Mouse (Mus musculus) right cerebral cortex, adult 18-20 months (tissue): ENCODE results near the gene Trim50.

ENCODE experiments used
- DNase-seq: peaks from one replicate; pipeline ENCODE4 v3.0.0; 2022; ENCODE audit warnings: mixed read lengths

The Trim50 gene

DNA sequence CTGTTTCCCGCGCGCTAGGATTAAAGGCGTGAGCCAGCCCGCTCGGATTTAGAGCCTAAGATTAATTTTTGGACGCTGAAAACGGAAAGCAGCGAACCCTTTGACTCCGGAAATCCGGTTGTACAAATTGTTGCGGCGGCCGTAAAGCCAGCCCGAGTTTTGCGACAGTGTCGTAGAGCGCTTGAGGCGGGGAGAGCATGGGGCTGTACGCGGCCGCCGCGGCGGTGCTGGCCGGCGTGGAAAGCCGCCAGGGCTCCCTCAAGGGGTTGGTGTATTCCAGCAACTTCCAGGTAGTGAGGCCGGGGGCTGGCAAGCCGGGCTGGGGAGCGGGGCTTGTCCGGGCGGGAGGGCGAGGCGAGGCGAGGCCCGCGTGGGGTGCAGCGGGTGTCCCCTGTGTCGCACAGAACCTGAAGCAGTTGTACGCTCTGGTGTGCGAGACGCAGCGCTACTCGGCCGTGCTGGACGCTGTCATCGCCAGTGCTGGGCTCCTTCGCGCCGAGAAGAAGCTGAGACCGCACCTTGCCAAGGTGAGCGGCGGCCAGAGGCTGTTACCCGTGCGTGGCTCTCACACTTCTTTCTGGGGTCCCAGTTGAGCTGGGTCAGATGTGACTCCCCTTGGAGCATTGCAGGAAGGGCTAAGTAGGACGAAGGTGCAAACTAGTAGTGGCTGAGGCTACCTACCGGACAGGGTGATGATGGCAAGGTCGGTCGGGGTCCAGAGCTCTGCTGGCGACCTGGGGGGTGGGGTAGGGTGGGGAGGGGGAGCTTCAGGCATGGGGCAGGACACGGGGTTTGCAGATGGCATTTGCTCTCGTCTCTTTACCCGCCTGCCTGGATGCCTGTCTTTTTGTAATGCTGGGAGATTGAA is 16.9 kb downstream of the Trim50 start, which contains the start of gene Nsun5:
Gene Nsun5, plus strand, starts transcription at position 167 of the 868 bp plus-strand sequence.
- DNase-seq, result peak; percentile 93

DNA sequence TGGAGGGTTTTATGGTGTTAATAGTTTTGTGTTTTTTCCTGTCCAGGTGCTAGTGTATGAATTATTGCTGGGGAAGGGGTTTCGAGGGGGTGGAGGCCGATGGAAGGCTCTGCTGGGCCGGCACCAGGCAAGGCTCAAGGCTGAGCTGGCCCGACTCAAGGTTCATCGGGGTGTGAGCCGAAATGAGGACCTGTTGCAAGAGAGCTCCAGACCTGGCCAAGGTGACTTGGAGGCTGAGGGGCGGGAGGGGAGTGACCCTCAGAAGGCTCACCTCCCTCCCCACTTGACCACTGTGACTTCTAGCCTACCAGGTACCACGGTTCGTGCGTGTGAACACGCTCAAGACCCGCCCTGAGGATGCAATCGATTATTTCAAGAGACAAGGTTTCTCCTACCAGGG is 18.1 kb downstream of the Trim50 start:
- DNase-seq, result no peak

DNA sequence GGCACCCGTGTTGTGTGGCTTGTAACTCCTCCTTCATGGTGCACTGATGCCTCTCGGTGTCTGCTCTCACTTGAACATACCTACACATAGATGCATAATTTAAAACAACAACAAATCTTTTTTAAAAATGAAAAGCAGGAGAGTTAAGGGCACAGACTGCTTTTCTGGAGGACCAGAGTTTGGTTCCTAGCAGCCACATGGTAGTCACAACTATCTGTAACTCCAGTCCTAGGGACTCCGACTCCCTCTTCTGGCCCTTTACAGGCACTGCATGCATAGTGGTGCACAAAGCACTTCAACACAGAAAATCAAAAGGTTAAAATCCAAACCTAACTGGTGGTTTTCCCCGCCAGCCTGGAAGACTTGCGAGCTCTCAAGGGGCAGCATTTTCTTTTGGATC is 20.5 kb downstream of the Trim50 start:
- no peak for DNase-seq

DNA sequence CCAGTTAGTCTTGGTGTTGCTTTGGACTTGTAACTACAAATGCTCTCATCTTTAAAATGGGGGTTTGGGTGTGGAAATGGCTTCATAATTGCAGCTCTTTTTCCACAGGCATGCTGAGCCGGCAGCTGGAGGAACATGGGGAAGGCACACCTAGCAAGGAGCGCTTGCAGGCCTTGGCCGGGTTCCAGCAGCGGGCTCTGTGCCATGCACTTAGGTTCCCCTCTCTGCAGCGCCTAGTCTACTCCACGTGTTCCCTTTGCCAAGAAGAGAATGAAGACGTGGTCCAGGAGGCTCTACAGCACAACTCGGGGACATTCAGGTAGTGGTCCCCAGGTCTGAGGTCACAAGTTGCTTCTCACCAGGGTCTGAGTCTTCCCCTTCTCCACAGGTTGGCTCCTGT is 22.1 kb downstream of the Trim50 start:
- DNase-seq, result no peak

DNA sequence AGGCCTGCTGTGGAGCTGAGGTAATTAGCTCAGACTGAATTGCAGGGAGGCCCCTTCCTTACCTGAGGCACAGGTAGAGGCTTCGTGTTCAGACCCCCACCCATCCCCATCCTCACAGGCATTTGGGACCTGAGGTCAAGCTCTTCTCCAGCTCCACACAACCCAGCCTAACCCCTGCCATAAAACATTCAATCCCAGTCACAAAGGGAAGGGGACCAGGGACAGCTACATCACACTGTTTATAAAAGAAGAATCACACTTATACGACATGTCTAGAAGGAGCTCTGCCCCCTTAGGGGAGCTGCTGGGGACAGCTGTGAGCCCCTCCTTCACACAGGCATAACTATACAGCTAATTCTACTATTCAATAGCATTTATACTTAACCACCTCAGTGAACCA is 23.2 kb downstream of the Trim50 start:
- DNase-seq, result no peak

DNA sequence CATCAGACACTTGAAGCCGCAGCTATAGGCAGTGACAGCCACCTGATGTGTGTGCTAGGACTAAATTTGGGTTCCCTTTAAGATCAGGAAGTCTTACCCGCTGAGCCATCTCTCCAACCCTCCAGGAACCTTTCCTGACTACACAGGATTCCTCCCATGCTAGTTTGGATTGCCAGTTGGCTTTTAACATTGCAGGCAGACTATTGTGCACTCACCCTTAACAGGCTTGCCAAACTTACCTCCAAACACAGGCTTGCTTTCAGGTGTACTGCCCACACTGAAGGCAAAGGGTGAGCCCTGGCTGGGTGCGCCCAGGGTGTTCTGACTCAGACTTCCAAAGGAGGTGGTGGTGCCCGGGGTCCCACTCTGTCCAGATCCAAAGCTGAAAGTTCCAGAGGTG is 27.6 kb downstream of the Trim50 start:
- DNase-seq, result no peak

DNA sequence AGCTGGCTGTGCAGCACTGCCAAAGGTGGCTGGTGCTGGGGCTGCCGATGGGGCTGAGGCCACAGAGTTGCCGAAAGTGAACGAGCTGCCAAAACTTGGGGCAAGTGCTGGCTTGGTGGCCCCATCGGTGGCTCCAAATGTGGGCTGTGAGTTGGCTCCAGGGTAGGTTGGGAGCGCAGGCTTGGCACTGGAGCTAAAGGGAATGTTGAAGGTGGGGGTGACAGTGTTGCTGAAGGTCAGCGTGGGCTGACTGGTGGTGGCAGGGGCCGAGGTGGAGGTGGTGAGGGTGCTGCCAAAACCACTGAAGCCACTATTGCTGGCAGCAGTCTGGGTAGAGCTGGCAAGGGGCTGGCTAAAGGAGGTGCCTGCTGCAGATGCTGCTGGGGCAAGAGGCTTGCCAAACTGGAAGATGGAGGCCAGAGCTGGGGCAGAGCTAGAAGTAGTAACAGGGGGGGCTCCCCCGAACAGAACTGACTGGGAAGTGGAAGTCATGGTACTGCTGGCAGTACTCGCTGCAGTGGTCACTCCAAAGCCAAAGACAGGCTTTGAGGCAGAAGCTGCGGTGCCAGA is 28.3 kb downstream of the Trim50 start:
- DNase-seq, result no peak

DNA sequence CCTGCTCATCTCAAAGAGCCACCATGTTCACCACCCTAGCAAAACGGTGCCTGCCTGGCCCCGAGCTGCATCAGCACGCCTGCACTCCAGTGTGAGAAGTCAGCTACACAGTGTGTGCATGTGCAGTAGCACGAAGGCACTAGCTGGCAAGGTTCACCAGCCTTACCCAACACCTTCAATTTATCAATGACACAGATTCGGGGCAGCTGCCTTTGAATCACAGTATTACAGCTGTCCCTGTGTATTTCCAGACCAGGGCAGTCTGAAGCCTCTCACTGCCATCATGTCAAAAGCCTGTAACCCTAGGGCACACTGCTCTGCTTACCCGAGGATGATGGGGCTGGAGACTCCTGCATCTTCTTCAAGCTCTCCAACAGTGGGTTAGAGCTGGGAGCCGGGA is 29.7 kb downstream of the Trim50 start:
- DNase-seq, result no peak

DNA sequence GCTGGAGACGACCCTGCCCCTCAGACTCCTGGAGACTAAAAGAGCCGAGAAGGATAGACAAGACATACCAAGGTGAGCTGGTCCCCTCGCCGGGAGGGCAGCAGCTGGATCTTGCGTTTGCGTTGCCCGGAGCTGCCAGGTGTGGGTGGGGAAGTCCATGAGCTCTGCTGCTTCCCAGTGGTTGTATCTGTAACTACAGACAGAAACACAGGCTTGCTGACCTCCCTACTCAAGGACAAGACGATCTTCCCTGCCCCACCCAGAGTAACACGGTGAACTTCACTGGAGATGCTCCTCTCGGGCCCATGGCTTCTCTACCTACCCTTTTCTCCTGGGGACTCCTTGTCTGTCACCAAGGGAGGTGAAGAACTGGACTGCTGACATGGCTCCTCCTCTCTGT is 30.7 kb downstream of the Trim50 start:
- DNase-seq, result no peak

DNA sequence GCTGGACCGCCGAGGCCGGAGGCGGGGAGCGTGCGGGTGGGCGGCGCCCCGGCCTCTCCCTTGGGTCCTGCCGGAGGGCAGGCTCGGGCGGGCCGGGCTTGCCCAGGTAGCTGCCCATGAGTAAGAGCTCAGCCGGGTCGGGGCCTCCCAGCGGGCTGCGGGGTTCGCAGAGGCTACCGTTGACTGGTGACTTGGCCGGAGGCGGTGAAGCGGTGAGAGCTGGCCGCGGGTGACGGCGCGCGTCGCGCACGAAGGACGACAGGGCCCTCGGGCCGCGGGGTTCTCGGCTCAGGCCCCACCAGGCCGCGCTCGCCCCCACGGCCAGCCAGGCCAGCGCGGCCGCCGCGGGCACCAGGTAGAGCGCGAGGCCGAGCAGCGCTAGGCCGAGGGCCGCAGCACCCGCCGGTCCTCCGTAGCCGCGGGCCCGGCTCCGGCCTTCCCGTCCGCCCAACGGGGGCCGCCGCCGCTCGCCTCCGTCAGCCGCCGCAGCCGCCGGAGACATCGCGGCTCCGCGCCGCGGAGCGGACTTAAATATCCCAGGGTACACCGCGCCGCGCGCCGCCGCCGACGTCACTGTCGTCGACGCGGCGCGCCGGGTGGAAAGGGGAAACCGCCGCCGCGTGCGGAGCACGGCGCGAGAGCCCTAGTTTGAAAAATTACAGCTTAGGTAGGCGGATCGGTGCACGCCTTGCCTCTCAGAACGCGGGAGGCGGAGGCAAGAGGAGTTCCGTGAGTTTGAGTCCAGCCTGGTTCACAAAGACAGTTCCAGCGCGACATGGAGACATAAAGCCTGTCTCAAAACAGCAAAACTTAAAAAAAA is 41.1 kb downstream of the Trim50 start, which contains the start of gene Pom121:
Gene Pom121, minus strand, starts transcription at position 543 of the 820 bp plus-strand sequence.
- peak; percentile 84 for DNase-seq

DNA sequence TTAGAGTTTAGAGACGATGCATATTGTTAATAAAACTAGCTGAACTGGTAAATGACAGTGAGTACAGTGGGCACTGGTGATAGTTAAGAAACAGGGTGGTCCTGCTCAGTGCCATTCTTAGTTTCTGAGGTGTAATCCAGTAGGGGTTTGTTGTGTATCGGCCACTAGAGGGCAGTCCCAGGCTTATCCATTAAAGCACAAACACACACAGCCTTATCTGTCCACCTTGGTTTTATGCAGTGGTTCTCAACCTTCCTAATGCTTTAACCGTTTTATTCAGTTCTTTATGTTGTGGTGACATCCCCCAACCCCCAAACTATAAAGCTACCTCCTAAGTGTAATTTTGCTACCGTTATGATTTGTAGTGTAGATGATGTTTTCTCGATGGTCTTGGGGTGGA is 42.7 kb downstream of the Trim50 start:
- DNase-seq, result peak; percentile 45

DNA sequence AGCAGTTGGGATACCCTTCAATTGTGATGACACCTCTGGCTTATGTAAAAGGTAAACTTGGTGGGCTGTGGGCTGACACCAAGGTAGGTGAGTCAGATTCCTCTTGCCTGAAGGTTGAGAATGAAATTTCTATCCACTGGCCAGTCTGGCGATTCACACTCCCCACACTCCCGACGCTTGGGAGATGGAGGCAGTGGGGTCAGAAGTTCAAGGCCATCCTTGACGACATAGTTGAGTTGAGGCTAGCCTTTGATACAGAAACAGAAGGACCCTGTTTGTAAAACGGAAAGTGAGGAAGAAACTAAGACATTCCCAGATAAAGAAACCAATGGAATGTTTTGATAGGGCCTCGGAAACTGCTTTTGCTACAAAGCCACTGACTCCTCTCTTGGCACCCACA is 46.3 kb downstream of the Trim50 start:
- DNase-seq, result no peak

DNA sequence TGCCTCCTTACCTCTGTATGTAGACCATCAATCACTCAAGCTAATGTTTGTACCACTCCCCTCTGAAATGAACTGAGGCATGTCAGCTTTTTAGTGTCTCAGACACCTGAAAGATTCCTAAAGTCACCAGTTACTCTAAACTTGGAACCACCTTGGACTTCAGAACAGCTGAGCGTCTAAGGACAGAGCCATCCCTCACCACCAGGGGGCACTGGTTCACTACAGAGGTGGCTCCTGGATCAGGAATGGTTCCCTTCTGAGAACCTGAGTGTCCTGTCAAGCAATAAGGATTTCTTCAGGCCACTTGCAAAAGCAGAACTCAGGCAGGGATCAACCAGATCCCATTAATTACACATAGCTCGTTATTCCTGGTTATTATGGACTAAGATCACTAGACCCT is 47.1 kb downstream of the Trim50 start:
- peak; percentile 74 for DNase-seq

DNA sequence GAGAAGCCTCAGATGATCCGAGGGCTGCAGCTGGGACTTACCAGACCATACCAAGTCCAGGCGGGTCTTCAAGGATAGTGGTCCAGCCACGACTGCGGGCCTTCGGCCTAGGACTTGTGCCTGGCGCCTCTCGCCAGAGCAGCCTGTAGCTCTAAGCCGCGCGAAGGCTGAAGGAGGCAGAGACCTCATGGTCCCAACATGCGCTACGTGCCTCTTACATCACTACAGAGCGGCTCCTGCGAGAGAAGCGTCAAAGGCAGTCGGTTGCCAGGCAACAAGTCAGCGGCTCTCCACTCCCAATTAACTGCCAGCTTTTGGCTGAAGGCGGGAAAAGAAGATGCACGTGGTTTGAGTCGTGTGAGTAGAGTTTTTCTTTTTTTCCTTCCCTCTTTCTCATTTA is 51.5 kb downstream of the Trim50 start:
- DNase-seq, result peak; percentile 83

DNA sequence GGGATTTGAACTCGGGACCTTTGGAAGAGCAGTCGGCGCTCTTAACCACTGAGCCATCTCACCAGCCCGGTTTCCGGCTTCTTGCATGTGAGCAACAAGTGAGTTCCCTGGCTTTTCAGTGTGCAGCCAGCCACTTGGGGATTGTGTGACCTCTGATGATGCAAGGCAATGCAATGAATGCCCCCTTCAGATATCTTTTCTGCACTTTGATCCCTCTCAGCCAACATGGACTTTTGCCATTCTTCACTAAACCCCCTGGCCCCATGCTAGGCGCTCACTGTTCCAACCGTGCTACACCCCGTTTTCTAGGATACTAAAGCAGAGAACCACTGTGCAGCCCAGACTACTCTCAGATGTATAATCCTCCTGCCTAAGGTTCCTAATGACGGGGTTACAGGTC is 52.3 kb downstream of the Trim50 start:
- DNase-seq, result no peak

DNA sequence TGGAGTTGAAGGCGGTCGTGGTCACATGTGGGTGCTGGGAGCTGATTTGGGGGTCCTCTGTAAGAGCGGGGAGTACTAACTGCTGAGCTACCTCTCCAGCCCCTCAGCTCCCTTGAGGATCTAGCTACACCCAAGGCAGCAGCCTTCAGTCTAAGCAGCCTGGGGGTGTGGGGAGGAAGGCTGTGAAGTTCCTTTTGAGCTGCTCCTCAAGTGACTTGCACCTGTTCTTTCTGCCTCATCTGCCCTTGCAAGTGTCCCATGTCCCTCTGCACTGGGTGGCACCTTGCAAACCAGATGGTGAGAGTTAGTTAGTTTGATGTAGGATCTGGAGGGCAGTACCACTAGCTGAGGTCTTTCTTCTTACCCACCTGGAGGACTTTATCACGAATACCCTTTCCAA is 55.0 kb downstream of the Trim50 start:
- DNase-seq, result no peak

DNA sequence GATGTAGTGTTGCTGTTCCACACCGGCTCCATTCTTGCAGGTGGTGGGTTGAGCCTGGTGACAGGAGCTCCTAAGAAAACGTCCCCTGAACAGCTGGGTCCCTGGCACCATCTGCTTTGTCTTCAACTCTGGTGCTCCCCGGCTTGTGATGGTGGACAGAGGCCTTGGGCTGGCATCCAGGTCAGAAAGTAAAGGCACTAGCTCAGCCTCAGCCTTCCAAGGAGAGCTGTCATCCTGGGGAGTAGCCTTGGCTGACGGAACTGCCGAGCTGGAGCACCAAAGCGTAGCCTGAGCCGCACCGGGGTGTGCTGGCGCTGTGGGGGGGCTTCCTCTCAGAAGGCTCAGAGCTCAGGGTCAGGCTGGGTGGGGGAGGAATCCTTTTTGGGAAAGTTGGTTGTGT is 57.2 kb downstream of the Trim50 start:
- DNase-seq, result no peak
